Mouse (Mus musculus) embryo, embryonic 11.5 days (tissue): ENCODE measurements around the gene Atp8b3.
A peak's percentile ranks its signal among the peaks of the same experiment; 100 is the strongest.

Experiments
- DNase-seq: peaks from one replicate; pipeline ENCODE4 v3.0.0-alpha.2; 2012; ENCODE audit warnings: low read depth, low spot score

Atp8b3 gene

DNA sequence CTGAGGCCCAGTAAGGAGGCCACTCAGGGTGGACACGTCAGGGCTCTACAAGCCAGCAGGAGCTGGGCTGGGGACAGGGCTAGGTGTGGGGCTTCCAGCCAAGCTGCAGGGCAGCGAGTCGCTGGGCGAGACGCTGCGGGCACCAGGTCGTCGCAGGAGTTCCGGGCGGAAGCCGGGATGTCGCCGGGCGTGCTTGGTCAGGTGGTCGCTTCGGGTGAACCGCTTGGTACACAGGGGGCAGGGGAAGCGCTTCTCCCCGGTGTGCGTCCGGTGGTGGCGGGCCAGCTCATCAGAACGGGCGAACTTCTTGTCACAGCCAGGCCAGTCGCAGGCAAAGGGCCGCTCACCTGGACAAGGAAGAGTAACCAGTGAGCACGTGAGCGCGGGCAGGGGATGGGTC lies 30.0 kb upstream of the Atp8b3 start:
- no peak for DNase-seq

DNA sequence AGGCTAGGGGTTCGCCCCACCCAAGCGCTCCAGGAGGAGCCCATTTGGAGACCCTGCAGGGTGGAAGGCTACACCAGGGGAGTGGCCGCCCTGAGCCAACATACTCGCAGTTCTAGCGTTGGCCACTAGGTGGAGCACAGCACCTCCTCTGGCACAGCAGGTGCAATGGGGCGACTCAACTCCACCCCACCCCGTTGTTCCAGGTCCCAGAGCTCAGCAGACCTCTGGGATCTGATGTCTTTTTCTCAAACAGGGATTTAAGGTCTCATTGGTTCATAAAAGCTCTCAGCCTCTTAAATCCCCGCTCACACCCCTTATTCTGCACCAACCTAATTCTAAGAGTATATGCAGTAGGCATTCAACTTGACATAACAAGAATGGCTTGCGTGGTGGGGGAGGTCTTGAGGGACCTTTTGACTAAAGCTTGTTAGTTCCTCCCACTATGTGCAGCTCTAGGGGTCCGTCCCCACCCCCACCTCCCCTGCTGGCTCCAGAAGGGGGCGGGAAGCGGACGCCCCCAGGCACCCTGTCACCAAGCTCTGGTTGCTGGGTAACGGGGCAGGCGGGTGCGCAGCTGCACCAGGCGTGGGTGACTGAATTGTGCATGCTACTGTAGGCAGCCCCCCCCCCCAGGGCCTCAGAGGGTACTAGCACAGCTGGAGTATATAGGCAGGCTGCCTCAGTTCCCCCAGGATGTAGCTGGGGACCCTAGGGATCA lies 27.6 kb upstream of the Atp8b3 start:
- peak; percentile 70 for DNase-seq

DNA sequence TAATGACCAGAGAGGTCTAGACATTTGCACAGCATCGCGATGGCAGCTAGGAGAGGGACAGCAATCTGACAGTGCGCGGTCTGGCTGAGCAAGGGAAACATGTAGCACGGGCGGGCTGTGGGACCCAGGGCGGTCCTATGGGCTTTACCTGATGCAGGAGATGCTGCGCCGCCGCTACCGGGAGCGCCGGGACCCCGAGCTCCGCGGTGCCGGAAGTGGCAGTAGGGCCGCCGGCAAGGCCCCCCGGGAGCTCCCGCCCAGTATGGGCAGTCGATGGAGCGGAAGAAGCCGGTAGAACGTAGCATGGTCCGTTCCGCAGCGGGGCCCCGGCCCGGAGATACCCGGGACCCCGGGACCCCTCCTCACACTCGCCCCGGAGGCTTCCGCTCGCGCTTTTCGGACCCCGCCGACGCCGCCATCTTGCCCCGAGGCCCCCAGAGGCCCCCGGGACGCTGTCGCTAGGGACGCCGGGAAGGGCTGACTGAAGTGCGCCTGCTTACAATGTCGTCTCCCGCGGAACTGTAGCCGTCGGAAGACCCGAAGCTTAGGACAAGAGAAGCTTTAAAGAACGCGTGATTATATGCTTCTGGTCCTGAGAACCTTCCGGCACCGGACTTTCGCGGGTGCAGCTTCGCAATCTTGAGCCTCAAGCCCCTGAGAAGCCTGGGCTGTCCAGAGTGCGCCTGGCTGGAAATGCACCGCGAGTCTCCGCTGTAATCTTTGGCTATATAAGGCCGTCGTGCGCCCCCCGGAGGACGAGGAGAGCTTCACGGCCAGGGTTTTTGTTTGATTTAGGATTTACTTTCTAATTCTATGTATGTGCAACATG lies 22.4 kb upstream of the Atp8b3 start, which contains the start of gene Rexo1:
TSS of gene Rexo1 (minus strand) at position 445 of the 829 bp plus-strand sequence.
- DNase-seq: peak; percentile 91

DNA sequence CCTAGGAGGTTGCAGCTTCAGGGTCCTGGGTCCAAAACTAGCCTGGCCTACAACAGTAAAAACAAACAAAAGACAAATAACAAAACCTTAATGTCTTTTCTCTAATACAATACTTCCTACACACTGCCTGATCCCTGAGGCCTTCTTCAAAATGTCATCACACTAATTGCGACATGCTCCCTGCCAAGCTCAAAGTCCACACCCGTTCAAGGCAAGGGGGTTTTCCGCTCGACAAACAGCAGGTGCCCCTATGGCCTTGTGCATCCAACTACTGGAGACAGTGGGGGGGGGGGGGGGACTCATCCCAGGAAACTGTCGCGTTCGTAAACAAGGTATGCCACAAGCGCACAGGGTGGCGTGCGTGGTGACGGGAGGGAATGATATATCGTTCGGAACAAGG lies 21.7 kb upstream of the Atp8b3 start:
- no peak for DNase-seq

DNA sequence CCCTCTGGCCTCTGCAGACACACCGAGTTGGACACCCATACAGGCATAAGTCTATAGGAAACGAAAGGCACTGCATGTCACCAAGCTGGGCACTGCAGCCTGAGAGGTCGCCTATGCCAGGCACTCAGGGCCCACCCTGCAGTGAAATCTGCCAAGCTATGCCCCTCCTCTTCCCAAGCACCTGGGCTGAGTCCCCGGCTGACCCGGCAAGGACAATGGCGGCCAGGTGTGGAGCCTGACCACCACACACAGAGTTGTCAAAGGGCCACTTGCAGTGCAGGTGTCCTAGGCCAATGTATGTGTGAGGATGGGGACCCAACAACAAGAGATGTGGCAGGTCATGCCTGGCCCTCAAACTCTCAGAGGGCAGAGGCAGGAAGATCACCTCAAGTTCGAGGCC lies 20.5 kb upstream of the Atp8b3 start:
- no peak for DNase-seq

DNA sequence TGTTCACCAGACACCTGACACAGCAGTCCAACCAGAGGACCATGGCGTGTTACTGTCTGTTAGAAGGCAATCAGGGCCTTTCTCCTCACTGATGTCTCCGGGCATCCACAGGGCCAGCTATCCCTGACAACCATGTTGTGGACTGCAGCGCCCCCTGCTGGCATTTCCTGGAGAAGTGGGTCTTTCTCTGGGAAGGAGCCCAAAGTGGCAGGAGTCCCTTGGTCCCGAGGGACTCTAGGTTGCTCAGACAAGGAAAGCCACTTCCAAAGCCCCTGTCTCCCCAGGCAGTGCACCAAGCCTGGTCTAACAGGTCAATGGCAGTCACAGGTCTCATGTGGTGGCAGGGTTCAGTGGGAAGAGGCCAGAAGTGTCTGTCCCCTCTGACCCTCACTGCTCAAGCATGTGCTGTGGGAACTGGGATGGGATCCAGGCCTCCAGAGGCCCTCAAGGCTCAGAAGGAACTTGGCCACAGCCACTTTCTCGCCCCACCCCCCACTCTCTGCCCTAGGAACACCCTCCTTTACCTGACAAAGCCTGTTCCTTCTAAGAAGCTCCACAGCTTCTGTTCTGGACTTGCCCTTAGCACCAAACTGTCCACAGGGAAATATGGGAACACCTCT lies 18.5 kb upstream of the Atp8b3 start:
- no peak for DNase-seq

DNA sequence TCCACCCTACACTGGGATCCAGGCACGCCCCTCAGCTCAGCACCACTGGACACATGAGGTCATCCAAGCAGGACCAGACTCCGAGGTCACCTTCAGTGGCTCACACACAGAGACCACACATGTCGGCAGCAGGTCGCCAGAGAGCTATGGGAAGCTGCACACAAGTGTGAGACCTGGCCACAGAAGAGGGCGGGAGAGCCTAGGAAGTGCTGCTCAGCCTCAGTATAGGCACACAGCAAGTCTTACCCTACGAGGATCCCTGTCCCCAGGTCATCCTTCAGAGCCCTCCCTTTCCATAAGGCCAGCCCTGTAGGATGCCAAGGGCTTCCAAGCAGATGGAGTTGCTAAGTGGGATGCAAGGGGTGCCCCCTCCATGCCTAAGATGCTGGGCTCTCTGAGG lies 15.1 kb upstream of the Atp8b3 start:
- no peak for DNase-seq

DNA sequence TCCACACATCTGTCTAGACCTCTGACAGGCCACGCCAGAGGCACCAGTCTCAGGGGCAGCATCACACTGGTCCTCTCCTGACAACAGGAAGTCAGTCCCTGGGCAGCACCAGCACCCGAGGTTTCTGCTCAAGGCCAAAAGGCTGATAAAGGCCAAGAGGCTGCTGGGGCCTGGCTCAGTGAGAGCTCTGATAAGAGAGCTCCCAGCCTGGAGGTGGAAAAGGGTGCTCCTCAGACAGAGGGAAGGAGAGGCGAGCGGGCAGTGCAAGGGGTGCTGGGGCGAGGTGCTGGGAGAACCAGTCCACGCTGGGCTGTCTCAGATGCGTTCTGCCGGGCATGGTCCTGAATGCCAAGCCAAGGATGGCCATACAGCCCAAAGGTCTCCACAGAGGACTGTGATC lies 14.7 kb upstream of the Atp8b3 start:
- DNase-seq: no peak

DNA sequence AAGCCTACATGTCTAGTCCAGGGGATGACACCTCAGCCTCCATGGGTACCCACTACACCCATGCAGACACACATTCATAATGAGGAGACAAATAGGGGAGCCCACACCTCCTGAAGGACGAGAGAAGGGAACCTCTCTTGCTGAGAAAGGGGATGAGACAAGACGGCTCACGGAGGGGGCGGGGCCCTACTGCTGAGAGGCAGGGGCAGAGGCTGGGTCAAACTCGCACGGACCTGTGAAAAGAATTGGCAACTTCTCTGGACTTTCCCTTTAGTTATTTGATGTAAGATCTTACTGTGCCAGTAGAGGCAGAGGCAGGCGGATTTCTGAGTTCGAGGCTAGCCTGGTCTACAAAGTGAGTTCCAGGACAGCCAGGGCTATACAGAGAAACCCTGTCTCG lies 13.4 kb upstream of the Atp8b3 start:
- no peak for DNase-seq

DNA sequence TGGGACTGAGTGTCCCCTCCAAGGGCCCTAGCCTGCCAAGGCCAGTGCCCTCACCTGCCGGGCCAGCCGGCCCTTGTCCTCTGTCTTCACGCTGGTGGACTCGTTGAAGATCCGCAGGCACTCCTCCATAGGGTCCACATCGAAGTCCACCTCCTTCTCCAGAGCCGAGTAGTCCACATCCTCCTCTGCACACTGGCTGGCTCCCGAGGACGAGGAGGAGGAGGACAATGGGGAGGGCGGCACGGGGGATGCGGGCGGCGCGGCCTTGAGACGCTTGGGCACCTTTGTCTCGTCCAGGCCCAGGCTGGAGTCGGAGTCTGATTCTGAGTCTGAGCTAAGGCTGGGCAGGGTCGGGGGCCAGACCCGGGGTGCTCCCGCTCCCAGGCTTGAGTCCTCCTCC lies 10.4 kb upstream of the Atp8b3 start:
- DNase-seq: no peak

DNA sequence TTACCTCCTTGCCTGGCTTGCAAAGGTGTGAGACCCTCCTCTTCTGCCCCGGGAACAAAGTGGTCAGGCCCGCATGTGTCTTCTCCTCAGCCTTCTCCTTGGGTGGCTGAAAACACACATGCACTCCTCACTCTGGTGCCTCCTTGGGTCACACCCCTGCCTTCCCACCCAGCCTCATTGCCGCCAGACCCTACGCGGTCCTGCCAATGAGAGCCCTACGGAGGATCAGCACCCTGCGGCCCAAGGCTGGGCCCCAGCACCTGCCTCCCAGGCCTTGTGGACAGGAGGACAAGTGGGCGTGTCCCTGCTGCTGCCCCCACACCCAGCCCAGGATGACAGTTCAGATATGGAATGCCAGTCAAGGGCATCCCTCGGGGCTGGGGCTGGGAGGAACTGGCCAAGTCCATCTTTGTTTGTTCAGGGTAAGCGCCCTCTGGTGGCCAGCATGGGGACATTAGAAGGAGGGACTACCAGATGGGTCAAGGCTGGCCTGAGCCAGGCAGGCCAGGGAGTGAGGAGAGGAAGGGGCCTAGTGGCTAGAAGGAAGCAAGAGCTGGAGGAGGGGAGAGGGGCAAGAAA lies 9.6 kb upstream of the Atp8b3 start:
- DNase-seq: peak; percentile 54

DNA sequence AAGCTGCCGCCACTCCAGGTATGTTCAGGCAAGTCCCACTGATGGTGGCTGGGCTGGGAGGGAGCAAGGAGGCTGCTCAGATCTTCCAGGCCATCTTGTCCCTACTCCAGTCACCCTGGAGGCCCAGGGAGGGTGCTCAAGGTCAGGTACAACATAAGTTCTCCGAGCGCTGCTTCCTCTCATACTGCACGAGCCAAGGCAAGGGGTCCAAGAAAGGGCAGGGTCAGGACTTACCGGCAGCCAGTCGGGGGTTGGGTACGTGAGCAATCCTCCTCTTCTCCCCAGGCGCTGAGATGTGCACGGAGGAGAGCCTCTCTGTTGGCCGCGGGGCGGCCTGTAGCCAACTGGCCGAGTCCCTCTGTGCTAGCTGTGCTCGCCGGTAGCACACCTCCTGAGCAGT lies 8.6 kb upstream of the Atp8b3 start:
- no peak for DNase-seq

DNA sequence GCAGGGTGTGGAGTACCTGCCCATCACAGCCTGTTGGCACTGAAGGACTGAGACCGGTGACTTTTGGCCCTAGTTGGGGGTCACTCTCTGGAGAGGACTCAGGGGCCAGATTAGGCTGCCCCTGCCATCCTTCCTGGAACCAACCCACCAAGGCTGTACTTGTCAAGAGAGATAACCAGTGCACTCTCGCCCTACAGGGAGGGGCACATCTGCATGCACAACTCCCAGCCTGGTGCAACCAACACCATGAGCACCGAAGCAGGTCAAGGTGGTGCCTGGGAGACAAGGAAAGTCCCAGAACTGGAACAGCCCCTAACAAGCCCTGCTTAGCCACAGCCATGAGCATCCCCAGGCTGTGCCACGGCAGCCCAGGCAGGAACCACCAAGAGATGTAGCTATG lies 8.0 kb upstream of the Atp8b3 start:
- DNase-seq: no peak

DNA sequence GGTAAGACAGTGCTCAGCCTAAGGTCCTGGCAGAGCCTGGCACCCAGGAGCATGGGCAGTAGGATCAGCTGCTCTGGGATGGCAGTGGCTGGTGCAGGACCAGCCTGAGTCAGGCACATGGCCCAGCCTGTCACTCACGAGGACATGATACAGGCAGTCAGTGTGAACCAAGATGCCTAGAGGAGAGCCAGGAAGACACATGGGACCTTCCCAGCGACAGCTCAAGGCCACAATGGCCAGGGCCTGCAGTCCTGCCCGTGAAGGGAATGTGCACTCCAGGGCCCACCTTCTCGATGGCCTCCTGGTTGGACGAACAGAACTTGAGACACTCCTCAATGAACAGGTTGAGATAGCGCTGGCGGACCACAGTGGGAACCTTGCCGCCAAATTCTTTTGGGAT lies 6.7 kb upstream of the Atp8b3 start:
- no peak for DNase-seq

DNA sequence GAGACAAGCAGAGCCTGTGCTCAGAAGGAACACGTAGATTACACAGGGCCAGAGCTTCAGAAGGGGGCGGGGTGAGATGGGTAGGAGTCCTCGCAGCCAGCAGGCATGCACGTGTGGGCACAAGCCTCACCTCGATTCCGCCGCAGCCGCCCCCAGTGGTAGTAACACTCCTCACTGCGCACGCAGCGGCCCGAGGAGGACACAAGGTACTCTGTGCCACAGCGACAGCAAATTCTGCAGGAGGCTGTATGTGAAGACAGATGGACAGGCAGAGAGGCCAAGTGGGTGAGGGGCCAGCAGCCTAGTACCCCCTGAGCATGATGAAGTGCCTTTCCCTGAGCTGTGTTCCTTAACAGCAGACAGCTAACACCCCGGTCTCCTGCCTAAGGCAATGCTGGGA lies 4.9 kb upstream of the Atp8b3 start:
- no peak for DNase-seq

DNA sequence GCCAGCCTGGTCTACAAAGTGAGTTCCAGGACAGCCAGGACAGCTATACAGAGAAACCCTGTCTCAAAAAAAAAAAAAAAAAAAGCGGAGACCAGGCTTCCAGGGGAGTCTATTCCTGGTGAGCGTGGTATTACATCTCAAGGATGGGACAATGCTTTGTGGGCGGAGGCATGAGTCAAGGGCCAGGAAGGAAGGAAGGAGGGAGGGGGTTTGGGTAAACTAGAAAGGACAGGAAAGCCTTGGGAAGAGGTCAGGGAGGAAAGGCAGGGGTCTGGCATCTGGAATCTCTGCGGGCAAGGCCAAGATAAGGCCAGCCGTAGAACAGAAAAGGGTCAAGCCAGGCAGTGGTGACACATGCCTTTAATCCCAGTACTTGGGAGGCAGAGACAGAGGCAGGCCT lies 569 bp upstream of the Atp8b3 start:
- no peak for DNase-seq

DNA sequence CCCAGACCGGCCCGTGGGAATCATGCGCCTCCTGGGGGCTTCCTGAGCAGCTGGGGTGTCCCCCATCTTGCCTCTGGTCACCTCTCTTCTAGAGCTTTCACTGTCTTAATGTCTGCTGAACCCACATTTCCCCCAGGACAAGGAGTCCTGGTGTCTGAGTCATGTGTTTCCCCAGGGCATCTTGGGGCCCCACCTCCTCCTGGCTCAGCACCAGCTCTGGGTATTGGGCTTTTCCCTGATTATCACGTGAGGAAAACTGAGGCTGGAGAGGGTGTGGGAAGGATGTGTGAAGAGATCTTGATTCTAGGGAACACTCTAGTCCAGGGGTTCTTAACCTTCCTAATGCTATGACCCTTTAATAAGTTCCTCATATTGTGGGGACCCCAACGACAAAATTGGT lies 744 bp downstream of the Atp8b3 start:
- DNase-seq: no peak

DNA sequence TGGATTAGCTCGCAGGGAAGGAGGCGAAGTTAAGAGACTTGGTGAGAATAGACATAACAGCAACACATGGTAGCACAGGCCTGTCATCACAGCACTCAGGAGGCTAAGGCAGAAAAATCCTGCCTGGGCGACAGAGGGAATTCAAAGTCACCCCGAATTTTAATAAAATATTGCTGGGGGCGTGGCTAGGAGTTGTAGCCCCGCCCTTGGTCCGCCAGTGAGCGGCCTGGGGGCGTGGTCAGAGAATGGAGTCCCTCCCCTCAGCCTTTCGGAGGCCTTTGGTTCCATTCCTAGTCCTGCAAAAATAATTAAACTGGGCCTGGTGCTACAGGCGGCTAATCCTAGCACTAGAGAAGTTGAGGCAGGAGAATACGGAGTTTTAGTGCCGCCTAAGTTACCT lies 3.2 kb downstream of the Atp8b3 start:
- DNase-seq: no peak

DNA sequence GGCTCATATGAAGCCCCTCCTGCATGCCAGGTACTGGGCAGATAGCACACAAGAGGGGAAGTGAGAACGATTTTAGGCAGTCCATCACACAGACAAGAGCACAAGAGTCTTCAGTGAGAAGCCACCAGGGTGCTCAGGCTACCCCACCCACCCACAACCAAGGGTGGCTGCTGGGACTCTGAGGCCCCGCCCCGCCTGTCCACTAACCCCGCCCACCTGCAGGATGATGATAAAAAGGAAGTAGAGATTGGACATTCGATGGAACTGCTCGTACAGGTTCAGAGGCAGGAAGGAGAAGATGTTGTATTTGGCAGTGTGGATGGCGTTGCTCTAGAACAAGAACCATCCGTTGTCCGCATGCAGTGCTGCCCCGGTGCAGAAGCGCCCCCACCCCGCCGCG lies 3.9 kb downstream of the Atp8b3 start:
- no peak for DNase-seq

DNA sequence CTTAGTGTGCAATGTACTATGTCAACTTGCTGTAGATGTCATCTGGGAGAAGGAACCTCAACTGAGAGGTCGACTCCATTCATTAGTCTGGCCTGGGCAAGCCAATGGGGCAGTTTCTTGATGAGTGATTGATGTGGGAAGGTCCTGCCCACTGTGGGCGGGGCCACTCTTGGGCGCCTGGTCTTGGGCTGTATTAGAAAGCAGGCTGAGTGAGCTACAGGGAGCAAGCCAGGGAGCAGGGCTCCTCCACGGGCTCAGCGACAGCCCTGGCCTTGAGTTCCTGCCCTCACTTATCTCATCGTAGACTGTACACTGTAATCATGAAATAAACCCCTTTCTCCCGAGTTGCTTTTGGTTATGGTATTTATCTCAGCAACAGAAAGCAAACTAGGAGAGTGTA lies 5.2 kb downstream of the Atp8b3 start:
- no peak for DNase-seq

DNA sequence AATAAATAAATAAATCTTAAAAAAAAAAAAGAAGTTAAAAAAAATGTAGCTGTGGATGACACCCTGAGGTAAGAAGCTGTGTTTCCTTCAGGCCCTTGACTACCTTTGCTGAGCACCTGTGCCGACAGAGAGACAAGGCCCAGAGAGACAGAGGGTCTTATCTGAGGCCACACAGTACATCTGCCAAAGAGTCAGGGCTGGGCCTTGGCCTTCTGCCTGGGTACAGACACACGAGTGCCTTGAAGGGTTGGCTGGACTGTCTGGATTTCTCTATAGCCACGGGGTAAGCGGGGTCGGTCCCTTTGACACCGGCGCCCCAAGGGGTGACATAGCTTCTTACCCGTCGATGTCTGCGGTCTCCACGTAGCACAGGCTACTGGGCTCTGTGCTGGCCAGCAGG lies 6.1 kb downstream of the Atp8b3 start:
- DNase-seq: no peak

DNA sequence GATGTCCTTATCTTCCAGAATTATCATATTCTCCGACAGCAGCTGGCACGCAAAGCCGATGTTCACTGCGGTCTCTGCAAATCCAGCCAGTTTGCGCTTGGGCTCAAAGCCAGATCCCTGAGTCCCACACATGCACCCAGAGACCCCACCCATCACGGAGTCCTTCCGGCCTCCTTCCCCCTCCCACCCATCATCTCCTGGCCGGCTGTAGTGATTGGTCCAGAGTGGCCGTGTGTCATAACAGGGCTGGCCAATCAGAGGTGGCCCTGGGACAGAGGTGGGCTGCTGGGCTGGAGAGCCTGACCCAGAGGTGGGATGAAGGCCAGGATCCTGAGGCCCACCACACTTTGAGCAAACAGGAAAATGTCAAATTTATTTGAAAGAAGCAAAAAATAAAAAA lies 12.8 kb downstream of the Atp8b3 start:
- DNase-seq: no peak
